Mouse (Mus musculus): ENCODE results near the gene Adamts4. TPM values are rescaled to one million over a fixed set of nuclear protein-coding genes. Genes with fewer than 3 reads are reported as not detected.

Adamts4 gene
- polyA plus RNA-seq, 1 experiment from 2014 or later, result 8.5 TPM

Other genes starting within 250 kb of the Adamts4 start
- 0.25 and 0.45 TPM in 2 replicates for gene Fcgr4, start 231.5 kb upstream of the Adamts4 start, polyA plus RNA-seq (2016; fragmentation: Nextera tagmentation; extraction: Ambion mirVana)
- 7.2 and 9.1 TPM in 2 replicates for gene Fcgr3, start 185.5 kb upstream of the Adamts4 start, polyA plus RNA-seq (2016; fragmentation: Nextera tagmentation; extraction: Ambion mirVana)
- gene Cfap126, start 136.5 kb upstream of the Adamts4 start, polyA plus RNA-seq (2016; fragmentation: Nextera tagmentation; extraction: Ambion mirVana), result 9.8 and 14.1 TPM in 2 replicates
- gene Sdhc, start 99.8 kb upstream of the Adamts4 start, polyA plus RNA-seq (2016; fragmentation: Nextera tagmentation; extraction: Ambion mirVana), result 214 and 218 TPM in 2 replicates
- gene Mpz, start 99.7 kb upstream of the Adamts4 start, polyA plus RNA-seq (2016; fragmentation: Nextera tagmentation; extraction: Ambion mirVana), result 2.4 and 4.2 TPM in 2 replicates
- 22.8 and 28.7 TPM in 2 replicates for gene Pcp4l1, start 54.2 kb upstream of the Adamts4 start, polyA plus RNA-seq (2016; fragmentation: Nextera tagmentation; extraction: Ambion mirVana)
- gene Nr1i3, start 36.5 kb upstream of the Adamts4 start, polyA plus RNA-seq (2016; fragmentation: Nextera tagmentation; extraction: Ambion mirVana), result 0.15 and 0.39 TPM in 2 replicates
- gene Tomm40l, start 27.9 kb upstream of the Adamts4 start, polyA plus RNA-seq (2016; fragmentation: Nextera tagmentation; extraction: Ambion mirVana), result 28.1 and 31.9 TPM in 2 replicates
- gene Apoa2, start 25.4 kb upstream of the Adamts4 start, polyA plus RNA-seq (2016; fragmentation: Nextera tagmentation; extraction: Ambion mirVana), result 2.7 and 4.2 TPM in 2 replicates
- 22.1 and 24.1 TPM in 2 replicates for gene Fcer1g, start 16.1 kb upstream of the Adamts4 start, polyA plus RNA-seq (2016; fragmentation: Nextera tagmentation; extraction: Ambion mirVana)
- 209 and 227 TPM in 2 replicates for gene Ndufs2, start 967 bp downstream of the Adamts4 start, polyA plus RNA-seq (2016; fragmentation: Nextera tagmentation; extraction: Ambion mirVana)
- gene B4galt3, start 19.9 kb downstream of the Adamts4 start, polyA plus RNA-seq (2016; fragmentation: Nextera tagmentation; extraction: Ambion mirVana), result 83.6 and 85.6 TPM in 2 replicates
- 60.5 and 60.9 TPM in 2 replicates for gene Ppox, start 30.8 kb downstream of the Adamts4 start, polyA plus RNA-seq (2016; fragmentation: Nextera tagmentation; extraction: Ambion mirVana)
- gene Usp21, start 37.6 kb downstream of the Adamts4 start, polyA plus RNA-seq (2016; fragmentation: Nextera tagmentation; extraction: Ambion mirVana), result 114 and 117 TPM in 2 replicates
- 106 and 108 TPM in 2 replicates for gene Ufc1, start 44.6 kb downstream of the Adamts4 start, polyA plus RNA-seq (2016; fragmentation: Nextera tagmentation; extraction: Ambion mirVana)
- gene Dedd, start 78.7 kb downstream of the Adamts4 start, polyA plus RNA-seq (2016; fragmentation: Nextera tagmentation; extraction: Ambion mirVana), result 54.6 and 58.9 TPM in 2 replicates
- gene Nit1, start 95.2 kb downstream of the Adamts4 start, polyA plus RNA-seq (2016; fragmentation: Nextera tagmentation; extraction: Ambion mirVana), result 47.4 and 48.1 TPM in 2 replicates
- gene Pfdn2, start 95.2 kb downstream of the Adamts4 start, polyA plus RNA-seq (2016; fragmentation: Nextera tagmentation; extraction: Ambion mirVana), result 134 and 149 TPM in 2 replicates
- gene Klhdc9, start 110.4 kb downstream of the Adamts4 start, polyA plus RNA-seq (2016; fragmentation: Nextera tagmentation; extraction: Ambion mirVana), result 2.0 and 3.6 TPM in 2 replicates
- 1.6 and 1.7 TPM in 2 replicates for gene Nectin4, start 119.7 kb downstream of the Adamts4 start, polyA plus RNA-seq (2016; fragmentation: Nextera tagmentation; extraction: Ambion mirVana)
- 0.83 and 0.98 TPM in 2 replicates for gene Arhgap30, start 138.5 kb downstream of the Adamts4 start, polyA plus RNA-seq (2016; fragmentation: Nextera tagmentation; extraction: Ambion mirVana)
- 175 and 182 TPM in 2 replicates for gene Usf1, start 160.9 kb downstream of the Adamts4 start, polyA plus RNA-seq (2016; fragmentation: Nextera tagmentation; extraction: Ambion mirVana)
- 8.1 and 9.4 TPM in 2 replicates for gene Tstd1, start 168.5 kb downstream of the Adamts4 start, polyA plus RNA-seq (2016; fragmentation: Nextera tagmentation; extraction: Ambion mirVana)
- 14.5 and 18.6 TPM in 2 replicates for gene F11r, start 187.1 kb downstream of the Adamts4 start, polyA plus RNA-seq (2016; fragmentation: Nextera tagmentation; extraction: Ambion mirVana)

Measured in hindbrain, embryonic 12.5 days (tissue).